In the genomic region with DNA sequence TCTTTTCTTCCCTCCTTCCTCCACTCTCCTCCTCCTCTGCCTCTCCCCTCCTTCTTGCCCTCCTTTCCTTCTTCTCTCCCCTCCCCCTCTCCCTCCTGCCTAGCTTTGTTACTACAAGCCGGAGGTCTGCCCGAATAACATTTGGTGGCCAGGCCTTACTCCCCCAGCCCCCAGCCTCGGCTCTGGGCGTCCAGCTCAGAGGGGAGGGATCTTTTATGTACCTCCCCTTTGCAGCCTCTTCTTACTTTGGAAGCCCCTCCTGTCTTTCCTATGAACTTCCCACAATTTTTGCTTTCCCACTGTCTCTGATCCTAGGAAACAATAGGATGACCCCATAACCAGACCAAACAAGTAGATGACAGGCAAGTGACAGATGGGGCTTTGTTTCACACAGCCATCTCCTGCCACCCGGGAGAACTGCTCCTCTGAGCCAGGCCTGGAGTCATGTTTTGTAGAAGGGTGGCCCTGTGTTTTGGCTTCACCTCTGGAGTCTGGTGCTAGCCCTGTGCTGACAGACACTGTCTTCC, we compare ENCODE assay signal across 8 mouse cellular contexts. TPM values are rescaled to one million over a fixed set of nuclear protein-coding genes. Genes with fewer than 3 reads are reported as not detected.
DNase-seq lines count a peak whose midpoint lies in the region; ATAC-seq lines count a peak whose summit lies in the region.

No protein-coding gene starts in this region.

- H3K36me3 ChIP-seq in lung, embryonic 16.5 days (ENCODE audit: control insufficient read depth, insufficient read depth, low read length), result peaks cover 5% of the 10 kb centered on the region
- peaks cover 20% of the 10 kb centered on the region for H3K36me3 ChIP-seq in embryonic facial prominence, embryonic 12.5 days
- no peaks in the 10 kb centered on the region; the same call in 1 of the 2 replicates for H3K36me3 ChIP-seq in limb, embryonic 11.5 days (ENCODE audit: control insufficient read depth, insufficient read depth, low read length)

- ATAC-seq in lung, embryonic 16.5 days (ENCODE audit: low read depth), result peak; percentile 10; the same call in 1 of the 2 replicates
- ATAC-seq in embryonic facial prominence, embryonic 12.5 days (ENCODE audit: insufficient number of reproducible peaks, insufficient read depth, low FRiP score, low TSS enrichment), result no peak
- ATAC-seq in limb, embryonic 11.5 days (ENCODE audit: insufficient number of reproducible peaks, low FRiP score, low TSS enrichment, low read depth), result no peak

- no peaks in the 10 kb centered on the region for H3K27me3 ChIP-seq in lung, embryonic 16.5 days (ENCODE audit: control insufficient read depth, insufficient read depth, low read depth, low read length)
- no peaks in the 10 kb centered on the region for H3K27me3 ChIP-seq in embryonic facial prominence, embryonic 12.5 days
- H3K27me3 ChIP-seq in limb, embryonic 11.5 days (ENCODE audit: control insufficient read depth, insufficient read depth, low read length), result no peaks in the 10 kb centered on the region

- H3K4me3 ChIP-seq in lung, embryonic 16.5 days (ENCODE audit: low read length), result no peak overlapping the region
- H3K4me3 ChIP-seq in embryonic facial prominence, embryonic 12.5 days, result no peak overlapping the region
- H3K4me3 ChIP-seq in limb, embryonic 11.5 days (ENCODE audit: low read depth, low read length), result no peak overlapping the region

- DNase-seq in lung, adult 18-20 months, result no peak
- DNase-seq in limb, embryonic 11.5 days (ENCODE audit: low spot score), result no peak
- DNase-seq in retina, postnatal 1 day, result peak; percentile 92
- no peak for DNase-seq in right cerebral cortex, adult 2 months (ENCODE audit: low spot score in 2 of 2)
- no peak for DNase-seq in left cerebral cortex, adult 9 months (ENCODE audit: low spot score in 2 of 2)
- DNase-seq in adrenal gland, adult 18-20 months (ENCODE audit: low spot score in 2 of 2), result no peak

- 13% methylated on average over 5 of the region's 5 CpGs for WGBS in lung, embryonic 16.5 days
- WGBS in embryonic facial prominence, embryonic 12.5 days, result 8% methylated on average over 5 of the region's 5 CpGs
- 3% methylated on average over 4 of the region's 5 CpGs for whole genome bisulfite sequencing in limb, embryonic 11.5 days

- peak overlapping the region; percentile 5; the same call in 1 of the 2 replicates for H3K9ac ChIP-seq in lung, embryonic 16.5 days (ENCODE audit: low read length)
- H3K9ac ChIP-seq in embryonic facial prominence, embryonic 12.5 days, result no peak overlapping the region; the same call in 1 of the 2 replicates
- H3K9ac ChIP-seq in limb, embryonic 11.5 days (ENCODE audit: low read length), result peak overlapping the region; percentile 34

- peaks cover 18% of the 10 kb centered on the region for H3K4me1 ChIP-seq in lung, embryonic 16.5 days (replicated peaks; ENCODE audit: control insufficient read depth, insufficient read depth, low read length)
- H3K4me1 ChIP-seq in embryonic facial prominence, embryonic 12.5 days, result peaks cover 32% of the 10 kb centered on the region
- H3K4me1 ChIP-seq in limb, embryonic 11.5 days (ENCODE audit: control insufficient read depth, insufficient read depth, low read length), result peaks cover 21% of the 10 kb centered on the region

- peak overlapping the region; percentile 58 for H3K27ac ChIP-seq in lung, embryonic 16.5 days (ENCODE audit: low read length)
- peak overlapping the region; percentile 79 for H3K27ac ChIP-seq in embryonic facial prominence, embryonic 12.5 days
- peak overlapping the region; percentile 73 for H3K27ac ChIP-seq in limb, embryonic 11.5 days (replicated peaks; ENCODE audit: low read depth, low read length)

- H3K9me3 ChIP-seq in lung, embryonic 16.5 days (ENCODE audit: control insufficient read depth, low read length), result no peaks in the 10 kb centered on the region
- no peaks in the 10 kb centered on the region for H3K9me3 ChIP-seq in embryonic facial prominence, embryonic 12.5 days
- no peaks in the 10 kb centered on the region for H3K9me3 ChIP-seq in limb, embryonic 11.5 days (ENCODE audit: control insufficient read depth, low read length)

- H3K4me2 ChIP-seq in lung, embryonic 16.5 days (ENCODE audit: low read depth, low read length), result 0 out of 2 replicates have a peak overlapping the region, but pooled peaks have one; percentile 1
- no peak overlapping the region for H3K4me2 ChIP-seq in embryonic facial prominence, embryonic 12.5 days (replicated peaks)
- peak overlapping the region; percentile 17; the same call in 1 of the 2 replicates for H3K4me2 ChIP-seq in limb, embryonic 11.5 days (ENCODE audit: low read depth, severe bottlenecking)

RNA-seq across cellular contexts. Expression of gene Slc6a6, which starts 29.6 kb away (rescaled TPM):
- 47.1 and 51.7 TPM in 2 replicates for polyA plus RNA-seq in lung, embryonic 16.5 days (2015; fragmentation: Nextera tagmentation; extraction: Ambion mirVana)
- polyA plus RNA-seq in embryonic facial prominence, embryonic 12.5 days (2016; fragmentation: Nextera tagmentation; extraction: Ambion mirVana), result 56.2 and 67.5 TPM in 2 replicates
- 34.4 and 36.1 TPM in 2 replicates for polyA plus RNA-seq in limb, embryonic 11.5 days (2014; fragmentation: Nextera tagmentation; extraction: Ambion mirVana)
- 100 to 1,000 TPM; 209 to 474 TPM for total RNA-seq in adrenal gland, adult 18-20 months (2021)
